Mouse (Mus musculus): ENCODE data around the gene Aldh4a1.

Gene Aldh4a1

GRCm38 (mm10) chr4:139592895-139593294 lies 29.8 kb upstream of the Aldh4a1 start:
- DNase-seq: no peak

- DNase-seq: no peak
Observed at GRCm38 (mm10) chr4:139593383-139593782, 29.3 kb upstream of the Aldh4a1 start.

- DNase-seq: no peak
Observed at GRCm38 (mm10) chr4:139594062-139594461, 28.6 kb upstream of the Aldh4a1 start.

GRCm38 (mm10) chr4:139596715-139597114 lies 26.0 kb upstream of the Aldh4a1 start:
- no peak for DNase-seq

GRCm38 (mm10) chr4:139597286-139598284 lies 25.1 kb upstream of the Aldh4a1 start:
- DNase-seq: no peak

- DNase-seq: no peak
Observed at GRCm38 (mm10) chr4:139598356-139598755, 24.3 kb upstream of the Aldh4a1 start.

- peak; percentile 80 for DNase-seq
Observed at GRCm38 (mm10) chr4:139598950-139599518, 23.6 kb upstream of the Aldh4a1 start.

GRCm38 (mm10) chr4:139601519-139602356 lies 20.9 kb upstream of the Aldh4a1 start:
- no peak for DNase-seq

GRCm38 (mm10) chr4:139602357-139603244 lies 20.1 kb upstream of the Aldh4a1 start, which contains the start of gene Gm21969:
Gene Gm21969 (plus strand): TSS chr4:139603186.
- peak; percentile 53 for DNase-seq

GRCm38 (mm10) chr4:139605216-139605615 lies 17.4 kb upstream of the Aldh4a1 start:
- no peak for DNase-seq

GRCm38 (mm10) chr4:139606732-139607131 lies 15.9 kb upstream of the Aldh4a1 start:
- DNase-seq: no peak

GRCm38 (mm10) chr4:139608975-139609374 lies 13.7 kb upstream of the Aldh4a1 start:
- DNase-seq: no peak

GRCm38 (mm10) chr4:139610954-139611353 lies 11.7 kb upstream of the Aldh4a1 start:
- DNase-seq: no peak

- peak; percentile 82 for DNase-seq
Observed at GRCm38 (mm10) chr4:139611542-139611953, 11.1 kb upstream of the Aldh4a1 start.

GRCm38 (mm10) chr4:139614524-139615260 lies 8.0 kb upstream of the Aldh4a1 start:
- DNase-seq: no peak

- peak; percentile 80 for DNase-seq
Observed at GRCm38 (mm10) chr4:139616276-139617000, 6.2 kb upstream of the Aldh4a1 start.

GRCm38 (mm10) chr4:139617001-139617364 lies 5.7 kb upstream of the Aldh4a1 start:
- no peak for DNase-seq

- no peak for DNase-seq
Observed at GRCm38 (mm10) chr4:139619765-139620164, 2.9 kb upstream of the Aldh4a1 start.

- no peak for DNase-seq
Observed at GRCm38 (mm10) chr4:139623434-139624115, 909 bp downstream of the Aldh4a1 start.

GRCm38 (mm10) chr4:139624116-139624489 lies 1.4 kb downstream of the Aldh4a1 start:
- DNase-seq: peak; percentile 53

All from liver (tissue).